Mouse (Mus musculus) telencephalon, adult 2 months (tissue): Measurements from ENCODE around the gene Chn1.
"Not testable (repeated sequence)": the region's sequence is repeated elsewhere in the genome, so short reads cannot be mapped to it uniquely, and the experiment has no call there.

ENCODE experiments used
- DNase-seq: peaks from one replicate; pipeline ENCODE4 v3.0.0-alpha.2; 2011; ENCODE audit warnings: low read depth, low spot score

The Chn1 gene

DNA sequence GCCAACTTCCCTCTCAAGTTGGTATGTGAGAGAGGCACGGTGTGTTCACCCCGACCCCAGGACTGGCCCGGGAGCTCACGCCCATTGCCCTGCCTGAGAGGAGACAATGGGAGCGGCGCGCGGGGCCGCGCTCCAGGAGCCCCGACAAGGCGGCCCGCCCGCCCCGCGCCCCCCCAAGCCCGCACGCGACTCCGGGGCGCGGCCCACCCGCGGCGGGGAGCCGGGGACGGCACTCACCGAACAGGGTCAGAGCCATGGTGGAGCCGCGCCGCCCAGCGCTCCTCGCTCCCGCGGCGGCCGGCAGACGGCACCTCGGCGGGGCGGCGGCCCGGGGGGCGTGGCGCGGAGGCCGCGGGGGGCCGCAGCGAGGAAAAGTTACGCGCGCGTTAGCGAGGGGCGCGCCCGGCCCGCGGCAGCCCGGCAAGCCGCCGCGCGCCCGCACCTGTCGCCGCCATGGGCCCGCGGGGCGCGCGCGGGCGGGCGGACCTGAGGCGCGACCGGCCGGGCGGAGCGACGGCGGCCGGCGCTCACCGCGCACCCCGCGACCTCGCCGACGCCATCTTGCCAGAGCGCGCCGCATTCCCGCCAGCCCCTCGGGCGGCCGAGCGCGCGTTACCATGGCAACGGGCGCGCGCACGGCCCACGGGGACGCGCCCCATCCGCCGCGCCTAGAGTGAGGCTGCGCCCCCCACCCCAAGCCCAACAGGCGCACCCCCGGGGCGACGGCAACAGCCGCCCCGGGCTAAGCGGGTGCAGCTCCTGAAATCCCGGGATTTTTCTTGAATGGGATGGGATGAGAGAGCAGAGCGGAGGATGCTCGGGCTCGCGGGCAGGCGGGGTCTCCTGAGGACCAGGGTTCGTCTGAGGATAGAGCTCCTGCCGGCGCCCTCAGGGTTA is at the start of gene Chn1:
Gene Chn1 (minus strand): TSS at position 561 of the 897 bp plus-strand sequence.
- no peak for DNase-seq

DNA sequence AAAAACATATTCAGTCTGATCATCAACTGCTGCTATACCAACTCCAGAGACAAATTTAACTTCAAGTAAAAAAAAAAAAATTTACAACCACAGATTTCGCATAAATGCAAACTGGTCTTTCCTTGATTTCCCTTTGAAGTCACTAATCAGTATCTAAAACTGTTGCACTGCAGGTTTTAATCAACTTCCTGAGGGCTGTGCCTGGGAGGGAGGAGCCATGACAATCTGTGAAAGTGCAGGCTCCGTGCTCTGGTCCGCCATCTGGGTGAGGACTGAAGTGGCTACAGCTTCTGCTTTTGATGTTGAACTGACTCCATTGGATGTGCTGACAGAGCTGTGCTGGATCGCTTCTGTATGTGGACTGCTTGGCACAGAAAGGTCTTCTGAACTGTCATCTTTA is 43.6 kb upstream of the Chn1 start:
- no peak for DNase-seq

DNA sequence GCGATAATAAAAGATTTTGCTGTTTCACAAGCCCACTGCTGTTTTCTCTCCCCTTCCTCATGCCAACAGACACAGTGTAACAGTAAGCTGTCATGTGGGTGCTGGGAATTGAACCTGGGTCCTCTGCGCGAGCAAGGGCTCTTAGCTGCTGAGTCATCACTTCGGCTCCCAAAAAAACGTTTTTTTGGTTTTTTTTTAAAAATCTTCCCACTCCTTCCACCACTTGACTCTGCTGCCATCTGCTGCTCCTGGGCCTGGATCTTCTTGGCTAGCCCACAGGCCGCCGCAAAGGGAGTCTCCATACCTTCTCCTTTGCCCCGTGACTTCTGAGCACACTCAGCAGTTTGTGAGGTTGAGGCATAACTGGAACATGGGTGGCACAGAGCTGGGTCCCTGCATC is 32.5 kb upstream of the Chn1 start:
- DNase-seq: no peak

DNA sequence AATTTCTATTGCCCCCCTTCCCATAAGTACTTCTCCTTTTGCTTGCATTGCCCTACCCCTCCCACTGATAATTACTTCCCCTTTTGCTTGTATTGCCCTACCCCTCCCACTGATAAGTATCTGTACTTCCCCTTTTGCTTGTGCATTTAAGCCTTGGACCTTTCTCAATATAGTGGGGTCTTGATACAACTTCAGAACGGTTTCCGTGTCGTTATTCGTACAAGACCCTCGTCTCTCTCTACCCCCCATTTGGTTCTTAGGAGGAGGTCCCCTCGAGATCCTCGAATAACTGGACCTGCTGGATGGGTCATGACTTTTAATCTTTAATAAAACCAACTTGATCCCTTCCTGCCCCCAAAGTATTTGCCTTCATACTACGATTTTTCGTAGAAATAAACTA is 25.0 kb upstream of the Chn1 start:
- DNase-seq: not testable (repeated sequence)

DNA sequence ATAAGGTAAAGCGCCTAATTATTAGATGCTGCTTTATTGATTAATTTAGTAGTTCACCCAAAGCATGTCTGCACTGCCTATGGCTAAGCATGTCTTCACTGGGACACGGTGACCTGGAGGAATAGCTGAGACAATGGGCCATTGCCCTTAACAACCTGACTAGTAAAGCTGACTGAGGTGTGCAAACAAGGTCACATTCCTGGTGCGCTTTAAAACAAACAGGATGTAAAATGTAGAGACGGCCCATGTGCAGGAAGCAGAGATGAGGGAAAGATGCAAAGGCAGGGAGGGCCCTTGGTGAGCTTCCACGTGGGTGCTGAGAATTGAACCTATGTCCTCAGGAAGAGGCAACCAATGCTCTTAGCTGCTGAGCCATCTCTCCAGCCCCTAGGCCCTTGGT is 23.6 kb upstream of the Chn1 start:
- no peak for DNase-seq

DNA sequence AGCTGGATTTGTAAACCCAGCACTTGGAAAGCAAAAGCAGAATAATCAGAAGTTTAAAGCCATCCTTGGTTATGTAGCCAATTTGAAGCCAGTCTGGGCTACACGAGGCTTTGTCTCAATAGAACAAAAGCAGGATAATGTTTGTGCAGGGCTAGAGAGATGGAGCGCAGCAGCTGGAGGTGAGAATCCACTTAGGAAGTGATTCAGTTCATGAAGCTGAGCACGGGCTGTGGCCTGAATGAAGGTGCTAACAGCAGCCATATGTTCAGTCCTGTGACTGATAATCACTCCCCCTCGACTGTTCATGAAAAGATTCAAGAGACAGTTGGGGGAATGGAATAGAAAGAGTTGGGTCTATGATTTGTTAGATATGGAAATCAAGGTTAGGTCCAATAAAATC is 23.0 kb upstream of the Chn1 start:
- DNase-seq: no peak

DNA sequence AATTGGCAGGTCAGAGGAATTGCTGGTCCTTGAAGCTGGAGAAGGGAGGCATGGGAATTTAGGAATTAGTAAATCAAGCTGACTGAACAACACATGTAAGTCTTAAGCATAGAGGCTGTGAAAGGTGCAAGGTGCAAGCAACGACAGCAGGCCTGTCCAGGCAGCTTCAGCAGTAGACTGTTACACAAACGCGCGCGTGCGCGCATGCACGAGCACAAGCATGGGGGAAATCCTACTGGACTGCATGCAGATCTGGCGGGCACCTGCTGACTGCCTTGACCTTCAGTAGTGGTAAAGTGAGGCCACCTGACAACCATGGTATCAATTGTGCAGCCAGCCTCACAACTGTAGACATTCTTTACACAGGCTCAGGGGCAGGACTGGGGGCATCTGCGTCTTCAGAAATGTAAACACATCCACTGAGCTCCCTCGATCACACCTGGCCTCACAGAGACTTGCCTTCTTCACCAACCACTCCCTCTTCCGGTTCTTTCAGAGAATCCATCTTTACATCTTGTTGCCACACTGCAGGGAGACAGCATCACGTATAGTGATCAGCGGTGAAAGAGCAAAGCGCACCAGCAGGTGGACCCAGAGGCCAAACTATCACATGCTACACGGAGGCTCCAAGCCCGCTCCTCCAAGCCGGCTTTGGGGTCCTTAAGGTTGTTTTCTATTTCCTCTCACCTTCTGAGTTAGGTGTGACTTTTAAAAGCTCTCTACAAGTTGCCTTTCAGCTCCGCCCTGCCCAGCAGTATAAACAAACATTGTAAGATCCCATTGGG is 16.9 kb upstream of the Chn1 start:
- no peak for DNase-seq

DNA sequence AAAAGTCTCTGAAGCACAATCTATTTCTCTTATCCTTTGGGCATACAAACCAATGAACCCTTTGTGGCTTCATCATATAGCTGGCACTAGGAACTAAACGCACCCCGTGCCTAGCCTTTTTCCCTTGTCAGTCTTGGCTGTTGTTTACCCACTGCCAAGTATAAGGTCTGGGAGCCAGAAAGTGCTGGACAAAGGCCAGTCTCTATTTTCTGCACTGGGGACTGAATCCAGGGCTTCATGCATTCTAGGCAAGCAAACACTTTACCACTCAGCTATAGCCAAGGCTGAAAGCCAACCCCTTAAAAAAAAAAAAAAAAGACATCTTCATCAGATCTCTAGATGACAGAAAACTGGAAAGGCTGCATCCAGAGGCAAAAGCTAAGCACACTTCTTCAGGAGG is 15.2 kb upstream of the Chn1 start:
- no peak for DNase-seq

DNA sequence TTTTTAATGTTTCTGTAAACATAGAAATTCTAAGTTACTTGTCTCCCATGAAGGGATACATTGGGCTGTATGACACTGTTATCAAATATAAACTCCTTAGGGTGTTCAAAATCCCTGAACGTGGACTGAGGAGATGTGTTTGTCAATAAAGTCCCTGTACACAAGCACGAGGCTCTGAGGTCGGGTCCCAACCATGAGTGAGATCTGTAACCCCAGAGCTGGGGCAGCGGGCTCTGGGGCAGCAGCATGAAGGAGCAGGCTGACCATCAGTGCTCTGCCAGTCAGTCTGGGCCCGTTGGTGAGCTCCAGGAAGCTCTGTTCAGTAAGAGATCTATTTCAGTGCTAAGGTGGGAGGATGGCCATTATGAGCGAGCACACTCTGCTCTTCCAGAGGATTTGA is 13.2 kb upstream of the Chn1 start:
- DNase-seq: no peak

DNA sequence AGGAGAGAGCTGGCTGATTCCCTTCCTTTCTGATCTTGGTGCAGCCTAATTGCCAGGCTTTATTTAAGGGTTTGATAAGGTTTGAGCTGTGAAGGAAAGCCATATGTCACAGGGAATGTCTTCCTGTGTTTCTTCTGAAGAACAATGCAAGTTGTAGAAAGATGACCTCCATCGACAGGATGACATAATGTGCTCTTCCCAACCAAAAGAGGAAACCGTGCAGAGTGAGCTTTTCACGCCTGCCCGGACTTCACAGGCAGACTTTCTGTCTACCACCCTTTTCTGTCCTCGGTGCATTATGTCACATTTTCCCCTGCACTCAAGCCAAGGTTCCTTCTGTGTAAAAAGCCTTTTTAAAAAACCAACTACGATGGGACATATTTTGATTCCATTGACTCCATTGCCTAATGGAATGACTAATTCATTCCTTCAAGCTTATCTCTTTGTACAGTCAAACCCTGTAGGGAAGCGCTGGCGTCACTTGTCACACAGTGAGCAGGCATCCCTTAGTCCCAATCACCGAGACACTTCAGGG is 7.3 kb upstream of the Chn1 start:
- no peak for DNase-seq

DNA sequence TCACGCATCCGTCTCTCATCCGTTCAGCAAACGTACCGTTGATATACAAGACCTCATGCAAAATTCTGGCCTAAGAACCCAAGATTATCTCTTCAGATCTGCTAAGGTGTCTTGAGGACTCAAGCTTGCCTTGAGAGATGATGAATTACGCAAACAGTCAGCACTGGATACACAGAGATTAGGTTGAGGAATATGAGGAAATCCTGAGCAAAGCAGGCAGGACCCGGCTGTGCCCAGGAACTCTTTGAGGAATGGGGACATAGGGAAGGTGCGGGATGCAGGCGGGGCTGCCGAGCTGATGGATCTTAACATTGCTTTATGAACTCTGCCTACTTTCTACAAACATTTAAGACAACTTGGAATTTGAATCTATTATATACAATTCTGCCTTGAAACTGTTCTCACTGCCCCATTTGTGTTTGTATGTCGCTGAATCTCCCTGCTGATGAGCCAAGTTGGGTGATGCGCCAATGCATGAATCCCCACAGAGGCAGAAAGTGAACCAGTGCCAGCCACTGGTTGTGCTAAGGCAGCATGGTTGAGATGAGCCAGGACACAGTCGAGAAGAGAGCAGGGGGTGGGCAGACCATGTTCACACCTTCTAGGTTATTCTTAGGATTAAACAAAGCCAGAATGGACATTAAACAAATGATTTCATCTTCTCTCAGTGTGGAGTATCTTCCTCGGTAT is 5.3 kb upstream of the Chn1 start:
- no peak for DNase-seq

DNA sequence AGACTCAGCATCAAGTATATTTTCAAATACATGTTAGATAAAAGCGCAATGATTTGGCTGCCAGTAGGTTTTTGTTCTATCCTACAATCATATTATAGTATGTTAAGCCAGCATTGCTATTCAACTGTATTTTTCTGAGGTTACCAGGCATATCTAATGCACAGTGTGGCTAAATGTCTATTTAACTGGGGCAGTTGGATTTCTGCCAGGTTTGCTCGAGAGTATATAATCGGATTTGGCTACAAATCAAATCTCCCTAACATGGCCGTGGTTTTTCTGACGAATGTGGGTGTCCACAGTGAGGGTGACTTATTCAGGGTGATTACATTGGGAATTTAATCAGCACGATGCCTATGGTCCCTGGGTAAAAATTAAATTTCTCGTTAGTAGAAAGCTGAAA is 4.7 kb upstream of the Chn1 start:
- DNase-seq: no peak

DNA sequence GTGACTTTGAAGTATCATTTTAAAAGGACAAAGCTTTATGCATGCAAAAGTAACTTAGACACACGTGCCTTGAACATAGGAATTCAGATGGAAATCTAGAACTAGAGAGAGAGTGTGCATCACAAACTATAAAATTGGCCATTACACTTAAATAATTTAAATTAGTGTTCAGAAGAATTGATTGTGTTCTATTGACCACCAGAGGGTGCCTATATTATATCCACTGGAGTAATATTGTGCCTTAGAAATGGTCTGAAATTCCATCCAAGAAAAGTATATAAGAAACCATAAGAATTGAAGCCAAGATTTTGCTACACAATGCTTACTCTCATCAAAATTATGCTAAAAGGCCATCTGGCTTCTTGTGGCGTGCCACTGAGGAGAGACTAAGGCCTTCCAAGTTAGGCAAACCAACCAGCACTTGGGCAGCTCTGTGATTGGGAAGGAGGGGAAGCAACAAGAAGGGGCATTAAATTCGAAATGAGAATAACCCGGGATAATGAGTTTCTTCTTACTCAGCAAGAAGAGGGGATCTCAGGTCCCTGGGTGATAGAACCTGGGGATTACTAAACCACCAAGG is 4.0 kb upstream of the Chn1 start:
- DNase-seq: no peak

DNA sequence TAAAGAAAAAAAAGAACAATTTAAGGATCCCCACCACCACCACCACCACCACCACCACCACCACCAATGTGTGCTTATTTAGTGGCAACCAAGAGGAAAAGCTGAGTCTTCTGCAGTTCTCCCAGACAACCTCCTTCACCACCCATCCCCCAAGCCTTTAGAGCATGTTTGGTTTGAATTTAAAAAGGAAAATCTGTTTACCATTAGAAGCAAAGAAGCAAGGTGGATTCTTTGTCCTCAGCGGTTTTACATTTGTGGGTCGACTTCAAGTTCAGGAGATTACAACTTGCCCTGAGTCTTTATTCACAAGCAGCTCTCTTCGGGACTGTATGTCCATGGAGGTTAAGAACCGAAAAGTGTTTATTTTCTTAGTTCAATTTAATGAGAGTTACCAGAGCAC is 1.8 kb upstream of the Chn1 start:
- DNase-seq: no peak

DNA sequence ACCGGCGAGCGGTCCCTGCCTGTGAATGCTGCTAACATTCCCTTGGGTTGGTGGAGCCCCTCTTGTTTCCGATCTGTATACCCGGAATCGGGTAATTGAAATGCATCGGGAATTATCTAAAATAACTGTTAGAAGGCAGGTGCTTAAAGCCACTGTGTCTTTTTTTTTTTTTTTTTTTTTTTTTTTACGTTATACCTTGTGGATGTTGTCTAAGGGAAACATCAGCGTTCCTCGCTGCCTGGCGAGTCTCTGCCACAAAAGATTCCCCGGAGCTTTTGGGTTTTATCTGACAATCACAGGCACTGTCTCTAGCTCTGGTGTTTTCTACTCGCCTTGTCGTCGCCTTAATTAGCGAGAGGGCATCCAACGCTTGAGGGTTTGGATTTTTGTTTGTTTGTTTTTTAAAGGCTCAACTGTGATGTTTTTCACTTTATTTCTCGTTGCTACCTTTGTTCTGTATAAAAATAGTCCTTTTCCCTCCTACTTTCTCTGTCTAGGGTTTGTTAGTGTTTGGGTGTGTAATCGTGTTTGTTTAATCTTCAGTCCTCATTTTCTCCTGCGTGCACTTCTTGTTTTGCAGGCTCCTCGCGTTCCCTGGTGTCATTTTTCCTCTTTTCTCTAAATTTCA is 651 bp upstream of the Chn1 start:
- DNase-seq: no peak

DNA sequence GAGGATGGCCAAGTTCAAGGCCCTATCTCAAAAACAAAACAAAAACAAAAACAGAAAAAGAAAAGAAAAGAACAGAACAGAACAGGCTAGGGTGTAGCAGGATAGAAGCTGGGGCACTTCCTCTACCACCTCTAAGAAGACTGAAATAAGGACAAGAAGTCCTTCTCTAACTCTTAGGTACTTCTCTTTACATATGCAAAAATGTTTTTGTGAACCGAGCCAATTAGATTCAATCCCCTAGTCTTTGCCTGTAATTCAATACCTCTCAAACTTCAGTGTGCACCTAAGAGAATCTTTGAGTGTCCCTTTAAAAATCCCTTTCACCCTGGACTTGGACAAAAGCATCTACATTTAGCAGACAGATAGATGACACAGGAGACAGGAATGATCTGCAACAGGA is 2.2 kb downstream of the Chn1 start:
- DNase-seq: no peak

DNA sequence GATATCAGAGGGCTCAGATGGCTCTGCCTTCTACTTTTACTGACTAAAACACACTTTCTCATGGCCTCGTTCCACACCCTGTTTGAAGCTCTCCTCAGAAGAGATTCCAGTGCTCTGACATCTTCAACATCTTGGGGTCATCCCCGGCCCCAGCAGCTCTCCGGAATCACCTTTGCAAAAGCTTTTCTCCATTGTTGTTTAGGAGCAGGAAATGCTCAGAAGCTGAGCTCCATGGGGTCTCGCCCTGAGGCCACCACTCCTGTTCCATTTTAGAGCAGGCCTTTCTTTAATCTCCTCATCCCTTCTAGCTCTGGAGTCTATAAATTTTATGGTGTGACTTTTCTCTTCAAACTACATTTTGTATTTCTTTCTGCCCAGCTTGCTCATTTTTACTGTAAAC is 6.5 kb downstream of the Chn1 start:
- no peak for DNase-seq

DNA sequence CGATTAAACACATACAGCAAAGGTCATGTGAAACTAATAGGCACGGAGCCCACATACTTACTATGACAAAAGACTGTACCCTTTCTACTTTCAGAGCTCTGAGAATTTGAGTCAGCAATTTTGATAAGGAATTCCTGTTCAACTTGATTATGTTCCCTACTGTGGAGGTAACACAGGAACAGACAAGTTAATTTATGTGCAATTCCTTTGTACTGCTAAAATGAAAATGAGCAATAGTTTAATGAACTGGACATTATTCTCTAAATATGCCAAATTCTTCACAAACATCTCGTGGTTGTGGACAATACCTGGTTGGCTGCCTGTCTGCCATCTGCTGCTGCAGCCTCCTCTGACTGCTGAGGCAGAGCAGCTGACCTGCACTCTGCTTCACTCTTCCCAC is 11.6 kb downstream of the Chn1 start:
- DNase-seq: no peak

DNA sequence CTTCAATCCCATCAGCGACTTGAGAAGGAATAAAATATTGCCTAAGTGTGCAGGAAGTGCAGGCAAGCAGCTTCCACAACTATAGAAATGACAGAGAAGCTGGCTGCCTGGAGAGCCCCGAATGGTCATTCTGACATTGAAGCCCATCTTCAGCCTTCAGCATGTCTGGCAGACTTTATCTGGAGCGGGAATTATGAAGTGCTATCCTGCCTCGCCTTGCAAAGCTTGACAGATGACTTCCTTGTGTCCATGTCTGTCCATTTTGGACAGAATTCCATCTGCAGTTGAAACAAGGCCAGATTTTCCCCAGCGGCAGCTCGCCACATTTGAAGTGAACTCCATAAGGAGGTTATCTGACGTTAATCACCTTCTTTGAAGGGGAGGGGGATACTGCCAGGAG is 15.2 kb downstream of the Chn1 start:
- no peak for DNase-seq

DNA sequence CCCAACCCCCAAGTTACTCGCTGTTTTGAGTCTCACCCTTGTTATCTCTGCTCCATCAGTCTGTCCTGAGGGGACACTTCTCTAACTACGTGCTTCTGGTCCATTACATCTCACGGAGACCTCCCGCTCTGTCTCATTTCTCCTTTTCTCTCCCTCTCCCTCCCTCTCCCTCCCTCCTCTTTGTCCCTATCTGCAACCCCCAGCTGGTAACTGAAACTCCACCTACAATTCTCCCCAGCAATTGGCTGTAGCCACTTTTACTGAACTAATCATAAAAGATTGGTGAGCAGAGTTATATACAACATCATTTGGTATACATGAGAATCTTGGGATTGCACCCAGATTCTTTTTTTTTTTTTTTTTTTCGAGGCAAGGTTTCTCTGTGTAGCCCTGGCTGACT is 16.1 kb downstream of the Chn1 start:
- DNase-seq: no peak

DNA sequence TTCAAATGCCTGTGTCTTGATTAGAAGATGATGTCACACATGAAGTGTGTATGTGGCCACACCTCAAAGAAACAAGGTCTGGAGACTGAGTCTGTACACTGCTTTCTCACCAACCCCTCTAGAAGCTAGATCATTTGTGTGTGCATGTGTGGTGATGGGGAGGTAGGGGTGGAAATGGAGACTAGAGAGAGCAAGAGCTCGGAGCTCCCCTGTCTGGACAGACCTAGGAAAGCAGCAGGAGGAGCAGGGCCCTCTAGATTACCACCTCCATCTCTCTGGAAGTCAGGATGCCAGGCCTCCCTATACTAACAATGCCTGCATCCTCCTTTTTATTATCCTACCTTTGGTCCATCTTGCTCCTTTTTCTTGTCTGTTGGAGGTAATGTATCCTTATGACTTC is 27.8 kb downstream of the Chn1 start:
- DNase-seq: no peak
